Mouse (Mus musculus): ENCODE data around the gene Uvrag.

The Uvrag gene

GRCm38 (mm10) chr7:99078805-99079204, 62.1 kb downstream of the Uvrag start:
- no peak for TF ChIP-seq GATA4 (IDR thresholded peaks at IDR 0.05; ENCODE audit: insufficient replicate concordance, low read length)

- TF ChIP-seq GATA4 (IDR thresholded peaks at IDR 0.05; ENCODE audit: insufficient replicate concordance, low read length), result no peak
Observed at GRCm38 (mm10) chr7:99077234-99077633, 63.7 kb downstream of the Uvrag start.

GRCm38 (mm10) chr7:99075101-99075500, 65.8 kb downstream of the Uvrag start:
- no peak for TF ChIP-seq GATA4 (IDR thresholded peaks at IDR 0.05; ENCODE audit: insufficient replicate concordance, low read length)

GRCm38 (mm10) chr7:99073734-99074372, 67.1 kb downstream of the Uvrag start:
- no peak for TF ChIP-seq GATA4 (IDR thresholded peaks at IDR 0.05; ENCODE audit: insufficient replicate concordance, low read length)

- TF ChIP-seq GATA4 (IDR thresholded peaks at IDR 0.05; ENCODE audit: insufficient replicate concordance, low read length), result no peak
Observed at GRCm38 (mm10) chr7:99067710-99068109, 73.2 kb downstream of the Uvrag start.

GRCm38 (mm10) chr7:99065920-99066319, 75.0 kb downstream of the Uvrag start:
- no peak for TF ChIP-seq GATA4 (IDR thresholded peaks at IDR 0.05; ENCODE audit: insufficient replicate concordance, low read length)

GRCm38 (mm10) chr7:99065391-99065831, 75.5 kb downstream of the Uvrag start:
- peak; percentile 15; the same call in 1 of the 2 replicates for TF ChIP-seq GATA4 (IDR thresholded peaks at IDR 0.05; ENCODE audit: insufficient replicate concordance, low read length)

GRCm38 (mm10) chr7:99064795-99065194, 76.1 kb downstream of the Uvrag start:
- TF ChIP-seq GATA4 (IDR thresholded peaks at IDR 0.05; ENCODE audit: insufficient replicate concordance, low read length), result no peak

GRCm38 (mm10) chr7:99061056-99061680, 79.8 kb downstream of the Uvrag start:
- TF ChIP-seq GATA4 (IDR thresholded peaks at IDR 0.05; ENCODE audit: insufficient replicate concordance, low read length), result no peak

- no peak for TF ChIP-seq GATA4 (IDR thresholded peaks at IDR 0.05; ENCODE audit: insufficient replicate concordance, low read length)
Observed at GRCm38 (mm10) chr7:99060476-99060875, 80.5 kb downstream of the Uvrag start.

GRCm38 (mm10) chr7:99059934-99060333, 81.0 kb downstream of the Uvrag start:
- TF ChIP-seq GATA4 (IDR thresholded peaks at IDR 0.05; ENCODE audit: insufficient replicate concordance, low read length), result no peak

- TF ChIP-seq GATA4 (IDR thresholded peaks at IDR 0.05; ENCODE audit: insufficient replicate concordance, low read length), result peak; percentile 39; the same call in 1 of the 2 replicates
Observed at GRCm38 (mm10) chr7:99057053-99057630, 83.8 kb downstream of the Uvrag start.

- TF ChIP-seq GATA4 (IDR thresholded peaks at IDR 0.05; ENCODE audit: insufficient replicate concordance, low read length), result no peak
Observed at GRCm38 (mm10) chr7:99053626-99054025, 87.3 kb downstream of the Uvrag start.

- TF ChIP-seq GATA4 (IDR thresholded peaks at IDR 0.05; ENCODE audit: insufficient replicate concordance, low read length), result no peak
Observed at GRCm38 (mm10) chr7:99052471-99053241, 88.3 kb downstream of the Uvrag start.

- TF ChIP-seq GATA4 (IDR thresholded peaks at IDR 0.05; ENCODE audit: insufficient replicate concordance, low read length), result no peak
Observed at GRCm38 (mm10) chr7:99050882-99051281, 90.1 kb downstream of the Uvrag start.

Data from liver, adult (tissue).